ENCODE assay signal across 30 mouse cellular contexts in the genomic region with DNA sequence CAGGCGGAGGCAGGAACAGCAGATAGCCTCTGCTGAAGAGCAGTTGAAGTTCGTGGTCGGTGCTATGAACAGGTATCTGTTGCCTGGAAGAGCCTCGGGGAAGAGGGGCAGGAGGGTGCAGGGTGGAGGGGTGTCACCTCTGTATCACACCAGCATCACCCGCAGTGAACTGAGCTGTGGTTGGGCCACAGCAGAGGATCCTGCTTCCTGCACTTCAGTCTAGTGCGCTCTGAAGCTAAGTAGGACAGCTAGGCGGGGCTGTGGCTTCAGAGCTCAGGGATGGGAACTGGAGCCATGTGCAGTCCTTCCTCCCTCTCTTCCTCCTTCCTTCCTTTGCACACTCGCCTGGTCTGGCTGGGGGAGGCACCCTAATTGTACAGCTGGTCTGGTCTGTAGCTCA. TPM values are rescaled to one million over a fixed set of nuclear protein-coding genes. Genes with fewer than 3 reads are reported as not detected.
DNase-seq lines count a peak whose midpoint lies in the region; ATAC-seq and TF ChIP-seq lines count a peak whose summit lies in the region.
"Had no signal": no experiment of that assay in that cellular context is flagged by ENCODE, and none has a peak within 500 bp of the region (broad histone marks: within the 10 kb centered on the region; RNA-seq: fewer than 3 reads in every experiment).

No protein-coding gene starts in this region.

- no peak overlapping the region for H3K4me3 ChIP-seq in midbrain, embryonic 11.5 days (ENCODE audit: low read depth, low read length)
- H3K4me3 ChIP-seq in midbrain, embryonic 15.5 days = no peak overlapping the region
- H3K4me3 ChIP-seq in ES-E14 (ENCODE audit: insufficient read depth in 1 of 2, low read depth in 1 of 2, low read length in 2 of 2, poor library complexity in 1 of 2, severe bottlenecking in 1 of 2) = peak overlapping the region; percentile 34 to 44; a peak in 3 of 4 replicates
- H3K4me3 ChIP-seq in left cerebral cortex, adult 2 months = no peak overlapping the region
- H3K4me3 ChIP-seq: embryonic facial prominence, embryonic 13.5 days; forebrain, embryonic 10.5 days; forebrain, embryonic 15.5 days; heart, embryonic 13.5 days; hindbrain, embryonic 12.5 days; midbrain, embryonic 12.5 days; neural tube, embryonic 13.5 days had no signal

- ATAC-seq in midbrain, embryonic 11.5 days (ENCODE audit: low FRiP score) = no peak
- no peak for ATAC-seq in midbrain, embryonic 15.5 days (replicated peaks)
- ATAC-seq: forebrain, embryonic 15.5 days; intestine, embryonic 16.5 days had no signal

- H3K9ac ChIP-seq in midbrain, embryonic 11.5 days (ENCODE audit: low read length) = no peak overlapping the region
- H3K9ac ChIP-seq in midbrain, embryonic 15.5 days = no peak overlapping the region
- no peak overlapping the region for H3K9ac ChIP-seq in ES-E14 (ENCODE audit: insufficient read depth, low read depth, low read length, poor library complexity, severe bottlenecking)
- H3K9ac ChIP-seq: embryonic facial prominence, embryonic 13.5 days; forebrain, embryonic 15.5 days; heart, embryonic 13.5 days; hindbrain, embryonic 12.5 days; liver, embryonic 14.5 days; midbrain, embryonic 12.5 days; neural tube, embryonic 13.5 days had no signal

- no peak overlapping the region for H3K27ac ChIP-seq in midbrain, embryonic 11.5 days (ENCODE audit: low read depth, low read length)
- no peak overlapping the region for H3K27ac ChIP-seq in midbrain, embryonic 15.5 days
- no peak overlapping the region for H3K27ac ChIP-seq in ES-E14 (ENCODE audit: insufficient read depth, low read depth, low read length, poor library complexity, severe bottlenecking)
- H3K27ac ChIP-seq in left cerebral cortex, adult 2 months = no peak overlapping the region
- H3K27ac ChIP-seq: embryonic facial prominence, embryonic 13.5 days; forebrain, embryonic 10.5 days; forebrain, embryonic 15.5 days; heart, embryonic 13.5 days; hindbrain, embryonic 12.5 days; liver, embryonic 14.5 days; midbrain, embryonic 12.5 days; neural tube, embryonic 13.5 days had no signal

- no peaks in the 10 kb centered on the region for H3K9me3 ChIP-seq in midbrain, embryonic 11.5 days (ENCODE audit: control insufficient read depth, low read length)
- H3K9me3 ChIP-seq in midbrain, embryonic 15.5 days = no peaks in the 10 kb centered on the region
- H3K9me3 ChIP-seq in ES-E14 (ENCODE audit: control insufficient read depth, insufficient read depth, low read depth, low read length) = no peaks in the 10 kb centered on the region
- H3K9me3 ChIP-seq: embryonic facial prominence, embryonic 13.5 days; forebrain, embryonic 10.5 days; forebrain, embryonic 15.5 days; heart, embryonic 13.5 days; hindbrain, embryonic 12.5 days; midbrain, embryonic 12.5 days; neural tube, embryonic 13.5 days had no signal

- intact Hi-C loops in left cerebral cortex, adult 2 months (cut with DNase I) = no loop called here

- peak; percentile 60 for DNase-seq in midbrain, embryonic 11.5 days (ENCODE audit: low spot score, missing footprints)
- no peak for DNase-seq in ES-E14 (ENCODE audit: low read depth, low spot score)
- DNase-seq in thymus, postnatal 0 days (ENCODE audit: low spot score) = peak; percentile 74
- peak; percentile 65 for DNase-seq in thymus, postnatal 4 days
- no peak for DNase-seq in cerebellum, postnatal 36 days
- DNase-seq in left cerebral cortex, adult 2 months (ENCODE audit: extremely low spot score in 1 of 2, low spot score in 2 of 2) = no peak
- no peak for DNase-seq in kidney, postnatal 36 days
- DNase-seq: adrenal gland, postnatal 10 days; cerebellum, adult 11 months; cerebellum, adult 9-10 months; kidney, adult 9 months; kidney, postnatal 14 days; left cerebral cortex, postnatal 4 days; lung, adult 2 months; lung, postnatal 10 days had no signal

- in situ Hi-C loops in ES-E14 (cut with MboI; ENCODE audit: low sequenced_read_pairs in 2 of 2, unreplicated experiment in 2 of 2) = no loop called here

- H3K4me2 ChIP-seq in midbrain, embryonic 11.5 days = no peak overlapping the region
- H3K4me2 ChIP-seq in midbrain, embryonic 15.5 days = no peak overlapping the region
- H3K4me2 ChIP-seq: embryonic facial prominence, embryonic 13.5 days; forebrain, embryonic 15.5 days; heart, embryonic 13.5 days; hindbrain, embryonic 12.5 days; midbrain, embryonic 12.5 days; neural tube, embryonic 13.5 days had no signal

- peaks cover 8% of the 10 kb centered on the region; the same call in 1 of the 2 replicates for H3K36me3 ChIP-seq in midbrain, embryonic 11.5 days (ENCODE audit: control insufficient read depth, insufficient read depth, low read length)
- H3K36me3 ChIP-seq in midbrain, embryonic 15.5 days (replicated peaks) = no peaks in the 10 kb centered on the region
- H3K36me3 ChIP-seq in ES-E14 (ENCODE audit: control insufficient read depth, insufficient read depth, low read length, poor library complexity, severe bottlenecking) = peaks cover 23% of the 10 kb centered on the region
- H3K36me3 ChIP-seq: forebrain, embryonic 15.5 days had no signal

- H3K27me3 ChIP-seq in midbrain, embryonic 11.5 days (ENCODE audit: control insufficient read depth, insufficient read depth, low read length) = no peaks in the 10 kb centered on the region
- H3K27me3 ChIP-seq in midbrain, embryonic 15.5 days (replicated peaks) = no peaks in the 10 kb centered on the region
- H3K27me3 ChIP-seq: embryonic facial prominence, embryonic 13.5 days; forebrain, embryonic 15.5 days; heart, embryonic 13.5 days; hindbrain, embryonic 12.5 days; midbrain, embryonic 12.5 days; neural tube, embryonic 13.5 days had no signal

- 81% methylated on average over 8 of the region's 8 CpGs for WGBS in midbrain, embryonic 11.5 days
- WGBS in midbrain, embryonic 15.5 days = 86% methylated on average over 8 of the region's 8 CpGs

- H3K4me1 ChIP-seq in midbrain, embryonic 11.5 days (ENCODE audit: control insufficient read depth, insufficient read depth, low read length) = no peaks in the 10 kb centered on the region
- H3K4me1 ChIP-seq in midbrain, embryonic 15.5 days = peaks cover 3% of the 10 kb centered on the region; the same call in 1 of the 2 replicates
- peaks cover 0 to 24% of the 10 kb centered on the region in 2 experiments; a peak in 2 of 4 replicates for H3K4me1 ChIP-seq in ES-E14 (ENCODE audit: control insufficient read depth in 2 of 2, insufficient read depth in 2 of 2, low read length in 2 of 2, poor library complexity in 1 of 2)
- H3K4me1 ChIP-seq: embryonic facial prominence, embryonic 13.5 days; forebrain, embryonic 15.5 days; heart, embryonic 13.5 days; midbrain, embryonic 12.5 days had no signal

- no peak for TF ChIP-seq CTCF in left cerebral cortex, adult 2 months (IDR thresholded peaks at IDR 0.05)

TF ChIP-seq in ES-E14, 5 proteins besides CTCF, POLR2A, EP300 and RAD21:
- no peak for TF ChIP-seq CHD2 (IDR thresholded peaks at IDR 0.05; ENCODE audit: low read depth, low read length)
- TF ChIP-seq MAFK (IDR thresholded peaks at IDR 0.05; ENCODE audit: insufficient read depth, low read depth, low read length) = no peak
- TF ChIP-seq ZNF384 (IDR thresholded peaks at IDR 0.05; ENCODE audit: low read depth, low read length) = no peak
- TF ChIP-seq ZC3H11A (IDR thresholded peaks at IDR 0.05; ENCODE audit: borderline replicate concordance, low read depth, low read length) = no peak
- TF ChIP-seq HCFC1 (IDR thresholded peaks at IDR 0.05; ENCODE audit: borderline replicate concordance, insufficient read depth, low read length) = no peak

RNA-seq across cellular contexts. Expression of a gene that starts 6.4 kb away (rescaled TPM):
- 0.22 and 0.46 TPM in 2 replicates for polyA plus RNA-seq in midbrain, embryonic 11.5 days (2014; fragmentation: Nextera tagmentation; extraction: Ambion mirVana)
- polyA plus RNA-seq in midbrain, embryonic 15.5 days (2015; fragmentation: Nextera tagmentation; extraction: Ambion mirVana) = 0.56 and 0.96 TPM in 2 replicates
- 4.3 and 8.9 TPM in 2 replicates for total RNA-seq in ES-E14 (2012; rRNA removed)
- 10.2 and 12.7 TPM in 2 replicates for polyA plus RNA-seq in thymus, postnatal 0 days (2015; fragmentation: Nextera tagmentation; extraction: Ambion mirVana)
- total RNA-seq in left cerebral cortex, adult 2 months (2021) = 1 to 10 TPM; 1.3 TPM
- total RNA-seq: adrenal gland, postnatal 10 days; gastrocnemius, adult 8-10 months; gastrocnemius, postnatal 4 days; heart, adult 8-10 months; heart, postnatal 25 days had no signal

RNA-seq across cellular contexts. Expression of a gene that starts 9.7 kb away (rescaled TPM):
- 8.9 and 10.8 TPM in 2 replicates for polyA plus RNA-seq in midbrain, embryonic 11.5 days (2014; fragmentation: Nextera tagmentation; extraction: Ambion mirVana)
- 3.5 and 3.7 TPM in 2 replicates for polyA plus RNA-seq in midbrain, embryonic 15.5 days (2015; fragmentation: Nextera tagmentation; extraction: Ambion mirVana)
- total RNA-seq in ES-E14 (2012; rRNA removed) = 28.5 and 31.8 TPM in 2 replicates
- polyA plus RNA-seq in thymus, postnatal 0 days (2015; fragmentation: Nextera tagmentation; extraction: Ambion mirVana) = 8.7 and 9.8 TPM in 2 replicates
- 10 to 100 TPM; 14.5 to 17.1 TPM for total RNA-seq in left cerebral cortex, adult 2 months (2021)

RNA-seq across cellular contexts. Expression of a gene that starts 10.0 kb away (rescaled TPM):
- polyA plus RNA-seq in midbrain, embryonic 11.5 days (2014; fragmentation: Nextera tagmentation; extraction: Ambion mirVana) = 56.7 and 57.7 TPM in 2 replicates
- polyA plus RNA-seq in midbrain, embryonic 15.5 days (2015; fragmentation: Nextera tagmentation; extraction: Ambion mirVana) = 10.8 and 13.1 TPM in 2 replicates
- 7.6 and 10.5 TPM in 2 replicates for total RNA-seq in ES-E14 (2012; rRNA removed)
- polyA plus RNA-seq in thymus, postnatal 0 days (2015; fragmentation: Nextera tagmentation; extraction: Ambion mirVana) = 75.9 and 80.4 TPM in 2 replicates
- 10 to 100 TPM; 10.7 to 11.4 TPM for total RNA-seq in left cerebral cortex, adult 2 months (2021)

RNA-seq across cellular contexts. Expression of a gene that starts 20.8 kb away (rescaled TPM):
- polyA plus RNA-seq in midbrain, embryonic 11.5 days (2014; fragmentation: Nextera tagmentation; extraction: Ambion mirVana) = not detected in 2 replicates
- polyA plus RNA-seq in midbrain, embryonic 15.5 days (2015; fragmentation: Nextera tagmentation; extraction: Ambion mirVana) = 0.12 TPM in 1 of 2 replicates, not detected in the other
- total RNA-seq in ES-E14 (2012; rRNA removed) = 844 and 868 TPM in 2 replicates
- polyA plus RNA-seq in thymus, postnatal 0 days (2015; fragmentation: Nextera tagmentation; extraction: Ambion mirVana) = 0.44 and 0.62 TPM in 2 replicates
- total RNA-seq in left cerebral cortex, adult 2 months (2021) = under 1 TPM in 1 of 2 experiments, not detected in 1; 0.25 TPM
- total RNA-seq: gastrocnemius, adult 8-10 months; heart, adult 8-10 months; heart, postnatal 25 days; left cerebral cortex, postnatal 4 days had no signal
- polyA plus RNA-seq: embryonic facial prominence, embryonic 13.5 days; forebrain, embryonic 15.5 days; heart, embryonic 13.5 days; hindbrain, embryonic 12.5 days; intestine, embryonic 16.5 days; liver, embryonic 14.5 days; lung, adult 2 months; midbrain, embryonic 12.5 days; neural tube, embryonic 13.5 days; urinary bladder, adult 2 months had no signal

RNA-seq across cellular contexts. Expression of a gene that starts 25.3 kb away (rescaled TPM):
- polyA plus RNA-seq in midbrain, embryonic 11.5 days (2014; fragmentation: Nextera tagmentation; extraction: Ambion mirVana) = 0.08 TPM in 1 of 2 replicates, not detected in the other
- 0.06 TPM in 2 replicates for polyA plus RNA-seq in midbrain, embryonic 15.5 days (2015; fragmentation: Nextera tagmentation; extraction: Ambion mirVana)
- total RNA-seq in ES-E14 (2012; rRNA removed) = 1.1 and 1.2 TPM in 2 replicates
- 0.22 and 0.28 TPM in 2 replicates for polyA plus RNA-seq in thymus, postnatal 0 days (2015; fragmentation: Nextera tagmentation; extraction: Ambion mirVana)
- total RNA-seq in left cerebral cortex, adult 2 months (2021) = 1 to 10 TPM in 1 of 2 experiments, under 1 TPM in 1; 0.87 to 1.5 TPM
- polyA plus RNA-seq: embryonic facial prominence, embryonic 13.5 days; forebrain, embryonic 10.5 days; liver, embryonic 14.5 days; neural tube, embryonic 13.5 days had no signal

Comparison
In these comparisons a context has a peak if more than half of its experiments do, and no peak if none do; other contexts are left out.
1. DNase-seq: peak in midbrain, embryonic 11.5 days (single experiment), thymus, postnatal 0 days (single experiment) and thymus, postnatal 4 days (single experiment); none in ES-E14 (single experiment), cerebellum, postnatal 36 days (0 of 2), left cerebral cortex, adult 2 months (0 of 2) and kidney, postnatal 36 days (0 of 2).
2. H3K4me3 ChIP-seq: peak in ES-E14 (2 of 2); none in midbrain, embryonic 11.5 days (single experiment), midbrain, embryonic 15.5 days (single experiment) and left cerebral cortex, adult 2 months (single experiment).